Mouse (Mus musculus): Measurements from ENCODE around the gene Lmo1. TPM values are rescaled to one million over a fixed set of nuclear protein-coding genes. Genes with fewer than 3 reads are reported as not detected.

Lmo1 gene
- total RNA-seq, 1 experiment from 2014 or later = not detected

DNA sequence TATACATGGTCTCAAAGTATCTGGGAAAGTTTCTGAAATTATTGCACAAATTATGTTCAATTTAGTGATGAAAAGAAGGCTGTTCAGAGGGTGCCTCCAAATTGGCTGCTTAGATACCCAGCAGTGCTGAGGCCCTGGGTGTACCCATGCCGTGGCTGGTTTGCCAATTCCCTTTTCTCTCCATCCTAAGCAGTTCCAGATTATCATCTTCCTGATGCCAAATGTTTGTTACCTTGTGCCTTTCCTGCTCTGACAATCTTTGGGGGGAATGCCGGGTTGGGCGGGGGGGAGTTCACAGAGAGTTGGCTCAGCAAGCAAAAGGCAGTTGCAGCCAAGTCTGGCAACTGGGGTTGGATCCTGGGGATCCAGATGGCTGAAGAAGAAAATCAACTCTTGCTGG, 1.7 kb upstream of the Lmo1 start:
- ATAC-seq (ENCODE audit: extremely low read depth, insufficient number of reproducible peaks, low FRiP score, poor library complexity, severe bottlenecking) = no peak

DNA sequence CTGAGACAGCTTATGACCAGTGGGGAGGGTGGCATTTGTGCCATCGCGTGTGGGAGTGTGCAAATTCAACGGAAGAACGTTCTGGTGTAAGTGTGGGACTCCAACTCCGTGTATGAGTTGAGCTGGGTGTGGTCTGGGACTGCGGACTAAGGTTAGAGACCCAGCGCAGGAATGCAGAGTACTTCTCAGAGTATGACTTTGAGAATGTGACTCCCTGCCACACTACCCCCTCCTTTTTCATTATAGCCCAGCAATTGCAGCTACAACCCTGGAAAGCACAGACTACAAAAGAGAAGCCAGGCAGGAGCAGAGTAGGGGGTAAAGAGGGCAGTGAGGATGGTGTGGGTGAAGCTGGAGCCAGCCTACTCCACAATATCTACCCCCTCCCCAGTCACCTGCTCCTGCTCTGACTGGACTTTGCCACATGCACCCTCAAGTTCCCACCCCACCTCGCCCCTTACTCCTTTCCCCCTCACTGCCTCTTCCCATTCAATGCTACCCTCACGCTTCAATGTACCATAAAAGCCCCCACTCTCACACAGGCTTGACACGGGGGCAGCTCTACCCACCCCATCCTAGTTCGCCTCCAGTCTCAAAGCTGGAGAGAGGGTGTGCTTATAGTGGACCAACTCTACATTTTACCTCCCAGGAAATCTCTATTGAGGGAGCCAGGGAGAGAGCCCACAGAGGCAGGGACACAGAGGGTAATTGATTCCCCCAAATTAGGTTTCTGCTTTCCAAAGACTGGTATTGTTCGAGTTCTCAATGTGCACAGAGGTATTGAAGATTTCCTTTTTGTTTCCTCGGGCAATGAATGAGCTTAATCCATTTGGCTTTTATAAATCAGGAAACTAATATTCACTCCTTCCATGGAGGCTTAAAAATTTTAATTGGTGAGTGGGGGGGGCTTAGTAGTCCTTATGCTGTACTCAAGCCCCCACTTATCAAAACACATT, 941 bp upstream of the Lmo1 start:
- ATAC-seq (ENCODE audit: extremely low read depth, insufficient number of reproducible peaks, low FRiP score, poor library complexity, severe bottlenecking) = no peak

- no peak for ATAC-seq (ENCODE audit: extremely low read depth, insufficient number of reproducible peaks, low FRiP score, poor library complexity, severe bottlenecking)
These were observed 564 bp downstream of the Lmo1 start for GRCm38 (mm10) chr7:109174337-109174948.

- ATAC-seq (ENCODE audit: extremely low read depth, insufficient number of reproducible peaks, low FRiP score, poor library complexity, severe bottlenecking) = no peak
These were observed 3.1 kb downstream of the Lmo1 start for GRCm38 (mm10) chr7:109171874-109172273.

GRCm38 (mm10) chr7:109170441-109170820, 4.6 kb downstream of the Lmo1 start:
- ATAC-seq (ENCODE audit: extremely low read depth, insufficient number of reproducible peaks, low FRiP score, poor library complexity, severe bottlenecking) = no peak

GRCm38 (mm10) chr7:109169505-109170440, 5.2 kb downstream of the Lmo1 start:
- ATAC-seq (ENCODE audit: extremely low read depth, insufficient number of reproducible peaks, low FRiP score, poor library complexity, severe bottlenecking) = no peak

DNA sequence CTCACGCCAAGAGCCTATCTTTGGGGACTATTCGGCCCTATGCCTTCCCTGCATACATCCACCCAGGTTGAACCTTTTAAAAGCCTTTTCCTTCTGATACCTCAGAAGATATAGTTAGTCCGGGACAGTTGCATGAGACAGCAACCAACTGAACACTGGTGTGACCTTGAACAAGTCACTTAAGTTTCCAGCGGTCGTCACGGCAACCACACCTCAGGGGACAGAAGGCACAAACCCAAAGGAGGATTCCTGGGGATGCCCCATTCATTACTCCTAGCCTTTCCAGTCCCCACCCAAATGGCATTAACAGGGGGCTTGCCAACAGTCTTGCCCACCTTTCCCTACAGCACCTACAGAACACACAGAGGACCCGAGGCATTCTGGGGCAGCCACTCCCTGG, 6.3 kb downstream of the Lmo1 start:
- no peak for ATAC-seq (ENCODE audit: extremely low read depth, insufficient number of reproducible peaks, low FRiP score, poor library complexity, severe bottlenecking)

DNA sequence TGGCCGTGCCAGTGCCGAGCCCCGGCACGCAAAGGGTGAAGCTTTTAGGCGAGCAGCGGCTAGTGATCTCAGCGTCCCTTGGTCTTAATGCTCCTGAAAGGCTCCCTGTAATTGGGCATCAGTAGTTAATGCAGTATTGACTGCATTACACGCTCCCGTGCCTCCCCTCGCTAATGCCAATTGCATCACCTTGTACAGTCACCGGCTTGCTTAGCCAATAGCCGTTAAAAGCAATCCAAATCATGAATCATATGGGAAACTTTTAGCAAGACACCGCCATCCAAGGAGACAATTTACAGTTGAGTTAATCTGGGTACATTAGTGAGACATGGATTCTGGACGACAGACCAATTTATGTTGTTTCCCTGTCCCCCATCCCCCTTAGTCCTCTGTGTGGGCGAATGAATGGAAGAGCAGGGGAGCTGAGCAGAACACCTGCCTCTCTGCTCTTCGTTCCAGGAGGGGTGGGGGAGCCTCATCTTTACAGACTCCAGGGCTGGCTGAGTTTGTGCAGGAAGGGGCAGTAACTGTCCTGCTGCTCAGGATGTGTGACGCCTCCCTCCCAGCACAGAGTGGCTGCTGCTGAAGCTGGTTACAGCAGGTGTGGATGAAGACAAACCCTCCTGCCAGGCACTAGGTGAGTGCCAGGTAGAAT, 8.9 kb downstream of the Lmo1 start:
- no peak for ATAC-seq (ENCODE audit: extremely low read depth, insufficient number of reproducible peaks, low FRiP score, poor library complexity, severe bottlenecking)

GRCm38 (mm10) chr7:109154331-109154730, 20.7 kb downstream of the Lmo1 start:
- no peak for ATAC-seq (ENCODE audit: extremely low read depth, insufficient number of reproducible peaks, low FRiP score, poor library complexity, severe bottlenecking)

GRCm38 (mm10) chr7:109153538-109153937, 21.5 kb downstream of the Lmo1 start:
- ATAC-seq (ENCODE audit: extremely low read depth, insufficient number of reproducible peaks, low FRiP score, poor library complexity, severe bottlenecking) = no peak

GRCm38 (mm10) chr7:109151088-109151487, 23.9 kb downstream of the Lmo1 start:
- ATAC-seq (ENCODE audit: extremely low read depth, insufficient number of reproducible peaks, low FRiP score, poor library complexity, severe bottlenecking) = no peak

GRCm38 (mm10) chr7:109145211-109145610, 29.8 kb downstream of the Lmo1 start:
- ATAC-seq (ENCODE audit: extremely low read depth, insufficient number of reproducible peaks, low FRiP score, poor library complexity, severe bottlenecking) = no peak

GRCm38 (mm10) chr7:109144705-109145104, 30.3 kb downstream of the Lmo1 start:
- ATAC-seq (ENCODE audit: extremely low read depth, insufficient number of reproducible peaks, low FRiP score, poor library complexity, severe bottlenecking) = no peak

- no peak for ATAC-seq (ENCODE audit: extremely low read depth, insufficient number of reproducible peaks, low FRiP score, poor library complexity, severe bottlenecking)
These were observed 32.4 kb downstream of the Lmo1 start for GRCm38 (mm10) chr7:109142564-109142963.

DNA sequence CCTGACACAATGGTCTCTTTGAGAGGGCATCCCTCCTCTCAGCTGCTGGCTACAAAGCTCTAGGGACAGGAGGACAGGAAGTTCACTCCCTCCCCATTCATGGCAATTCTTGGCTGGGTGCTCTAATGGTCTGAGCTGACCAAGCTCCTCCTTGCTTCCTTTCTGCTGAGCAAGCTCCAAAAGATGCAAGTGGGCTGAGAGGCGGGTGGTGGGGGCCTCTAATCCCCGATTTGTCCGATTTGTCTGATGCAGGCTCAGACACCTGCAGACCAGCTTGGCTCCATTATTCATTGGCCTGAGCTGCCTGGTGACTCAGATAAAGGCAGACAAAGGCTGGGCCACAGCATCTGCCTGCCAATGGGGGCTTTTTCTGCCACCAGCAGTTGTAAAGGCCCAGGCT, 33.3 kb downstream of the Lmo1 start:
- ATAC-seq (ENCODE audit: extremely low read depth, insufficient number of reproducible peaks, low FRiP score, poor library complexity, severe bottlenecking) = no peak

GRCm38 (mm10) chr7:109141054-109141453, 34.0 kb downstream of the Lmo1 start:
- no peak for ATAC-seq (ENCODE audit: extremely low read depth, insufficient number of reproducible peaks, low FRiP score, poor library complexity, severe bottlenecking)

DNA sequence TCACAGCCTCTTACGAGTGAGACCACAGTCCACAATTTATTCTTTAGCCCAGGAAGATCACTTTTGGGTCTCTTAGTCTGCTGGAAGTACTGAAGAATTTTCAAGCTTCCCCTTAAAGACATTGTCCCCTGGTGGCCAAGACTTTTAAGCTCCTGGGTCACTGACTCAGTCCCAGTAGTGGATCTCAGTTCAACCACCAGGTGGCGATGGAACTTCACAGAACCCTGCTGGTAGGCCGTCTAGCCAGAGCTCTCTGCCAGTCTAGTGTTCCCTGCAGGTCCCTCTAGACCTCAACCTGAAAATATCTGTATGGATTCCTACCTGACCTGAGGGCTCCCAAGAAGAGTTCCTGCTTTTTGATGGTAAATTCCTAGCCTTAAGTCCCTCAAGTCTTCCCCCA, 35.6 kb downstream of the Lmo1 start:
- ATAC-seq (ENCODE audit: extremely low read depth, insufficient number of reproducible peaks, low FRiP score, poor library complexity, severe bottlenecking) = no peak

DNA sequence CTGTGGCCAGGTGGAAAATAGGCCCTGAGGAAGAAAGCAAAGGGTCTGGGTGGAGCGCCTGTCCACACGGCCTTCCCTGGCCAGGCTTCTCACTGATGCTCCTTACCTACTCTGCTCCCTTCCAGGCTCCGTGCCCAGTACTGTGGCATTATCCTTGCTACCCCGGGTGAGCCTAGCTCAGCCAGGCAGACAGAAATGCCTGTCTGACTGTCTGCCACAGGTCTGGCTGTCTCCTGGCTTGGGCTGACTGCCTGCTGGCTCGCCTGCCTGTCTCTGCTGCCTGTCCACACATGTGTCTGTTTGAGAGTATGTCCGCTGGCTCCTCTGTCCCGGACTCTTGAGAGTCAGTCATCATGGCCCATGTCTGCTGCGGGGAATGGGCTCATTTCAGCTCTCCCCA, 37.6 kb downstream of the Lmo1 start:
- ATAC-seq (ENCODE audit: extremely low read depth, insufficient number of reproducible peaks, low FRiP score, poor library complexity, severe bottlenecking) = no peak

DNA sequence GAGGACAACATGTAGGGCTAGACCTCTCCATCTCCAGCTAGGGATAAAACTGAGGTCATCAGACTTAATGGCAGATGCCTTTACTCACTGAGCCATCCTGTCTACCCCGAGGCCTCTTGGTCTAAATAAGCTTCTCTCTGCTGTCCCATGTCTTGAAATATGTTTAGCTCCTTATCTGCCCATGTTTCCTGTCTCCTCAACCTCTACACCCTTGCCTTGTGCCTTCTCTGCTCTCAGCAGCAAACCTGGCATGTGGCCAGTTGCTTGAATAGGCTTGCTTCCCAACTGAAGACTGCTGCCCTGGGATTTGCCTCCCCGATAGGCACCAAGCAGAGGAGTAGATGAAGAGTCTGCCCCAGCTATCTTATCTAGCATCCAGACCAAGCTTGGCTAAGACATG, 43.4 kb downstream of the Lmo1 start:
- no peak for ATAC-seq (ENCODE audit: extremely low read depth, insufficient number of reproducible peaks, low FRiP score, poor library complexity, severe bottlenecking)

Measured in neutrophil, adult 5-6 weeks (primary cell).